Mouse (Mus musculus) ovary, postnatal 36 days (tissue): ENCODE measurements around the gene Prpf4.

Source experiments
- DNase-seq: peaks from one replicate; pipeline ENCODE4 v3.0.0; 2022; ENCODE audit warnings: low spot score, mixed read lengths

The Prpf4 gene

GRCm38 (mm10) chr4:62389592-62390512 is 18.7 kb upstream of the Prpf4 start:
- no peak for DNase-seq

- no peak for DNase-seq
Measured at GRCm38 (mm10) chr4:62391892-62392291, 16.7 kb upstream of the Prpf4 start.

- DNase-seq: no peak
Measured at GRCm38 (mm10) chr4:62393459-62393858, 15.1 kb upstream of the Prpf4 start.

- DNase-seq: no peak
Measured at GRCm38 (mm10) chr4:62395806-62396205, 12.8 kb upstream of the Prpf4 start.

GRCm38 (mm10) chr4:62397616-62398365 is 10.8 kb upstream of the Prpf4 start:
- no peak for DNase-seq

GRCm38 (mm10) chr4:62398956-62399355 is 9.6 kb upstream of the Prpf4 start:
- DNase-seq: no peak

GRCm38 (mm10) chr4:62406133-62406532 is 2.5 kb upstream of the Prpf4 start:
- no peak for DNase-seq

- DNase-seq: peak; percentile 42
Measured at GRCm38 (mm10) chr4:62407730-62408582, 641 bp upstream of the Prpf4 start.

GRCm38 (mm10) chr4:62409615-62410014 is 1.0 kb downstream of the Prpf4 start:
- no peak for DNase-seq

GRCm38 (mm10) chr4:62410325-62410724 is 1.7 kb downstream of the Prpf4 start:
- no peak for DNase-seq

GRCm38 (mm10) chr4:62411606-62412005 is 3.0 kb downstream of the Prpf4 start:
- no peak for DNase-seq

- DNase-seq: no peak
Measured at GRCm38 (mm10) chr4:62418448-62418847, 9.9 kb downstream of the Prpf4 start.

- DNase-seq: no peak
Measured at GRCm38 (mm10) chr4:62419091-62419490, 10.5 kb downstream of the Prpf4 start.

- no peak for DNase-seq
Measured at GRCm38 (mm10) chr4:62425891-62426290, 17.3 kb downstream of the Prpf4 start.

GRCm38 (mm10) chr4:62427978-62428758 is 19.6 kb downstream of the Prpf4 start:
- no peak for DNase-seq

- DNase-seq: no peak
Measured at GRCm38 (mm10) chr4:62429616-62430015, 21.0 kb downstream of the Prpf4 start.

GRCm38 (mm10) chr4:62430678-62431077 is 22.1 kb downstream of the Prpf4 start:
- no peak for DNase-seq

- no peak for DNase-seq
Measured at GRCm38 (mm10) chr4:62431522-62431921, 22.9 kb downstream of the Prpf4 start.

- DNase-seq: no peak
Measured at GRCm38 (mm10) chr4:62433939-62434870, 25.6 kb downstream of the Prpf4 start.

- no peak for DNase-seq
Measured at GRCm38 (mm10) chr4:62435081-62435480, 26.5 kb downstream of the Prpf4 start, which contains the start of gene Rnf183. Rnf183 (minus strand) TSS chr4:62435252.
